ENCODE assay signal across 8 mouse cellular contexts in the genomic region with DNA sequence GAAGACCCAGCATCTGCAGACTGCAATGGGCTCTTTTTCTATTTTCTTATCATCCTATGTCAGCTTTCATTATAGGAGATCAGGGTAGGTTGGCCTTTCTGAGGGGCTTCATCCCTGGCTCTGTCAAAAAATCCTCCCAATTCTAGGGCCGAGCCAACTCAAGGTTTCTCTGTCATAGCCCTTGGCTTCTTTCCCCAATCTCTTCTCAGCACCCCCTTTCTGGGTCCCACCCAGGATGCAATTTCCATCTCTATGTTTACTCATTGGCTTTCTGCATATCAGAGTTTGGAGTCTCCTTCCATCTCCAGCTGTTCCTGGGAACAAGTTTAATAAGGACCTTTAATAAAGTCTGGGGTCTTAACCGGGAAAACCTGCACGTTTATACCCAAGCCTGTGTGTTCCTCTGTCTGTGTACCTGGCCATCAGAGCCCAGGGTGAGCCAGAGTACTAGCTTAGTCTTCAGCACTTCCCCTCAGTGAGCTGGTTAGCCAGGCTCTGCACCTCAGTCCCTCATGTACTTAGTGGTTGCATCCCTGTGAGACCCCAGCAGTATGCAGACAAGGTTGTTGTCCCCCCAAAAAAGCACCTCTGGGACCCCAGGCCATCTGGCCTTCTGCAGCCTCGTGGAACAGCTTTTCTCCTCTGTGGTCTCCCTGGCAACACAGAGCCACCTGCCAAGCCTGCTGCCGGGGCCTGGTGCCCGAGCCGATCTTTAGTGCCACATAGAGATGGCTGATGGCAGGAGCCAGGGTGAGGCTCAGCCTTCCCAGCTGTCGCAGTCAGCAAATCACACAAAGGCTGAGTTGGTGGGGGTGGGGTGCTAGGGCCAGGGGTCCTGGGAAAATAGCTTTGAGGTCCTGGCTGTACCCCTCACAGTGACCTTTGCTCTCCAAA. TPM values are rescaled to one million over a fixed set of nuclear protein-coding genes. Genes with fewer than 3 reads are reported as not detected.
DNase-seq lines count a peak whose midpoint lies in the region; ATAC-seq and TF ChIP-seq lines count a peak whose summit lies in the region.
"Had no signal": no experiment of that assay in that cellular context is flagged by ENCODE, and none has a peak within 500 bp of the region (broad histone marks: within the 10 kb centered on the region; RNA-seq: fewer than 3 reads in every experiment).

No protein-coding gene starts in this region.

- no peak overlapping the region for H3K9ac ChIP-seq in hindbrain, embryonic 12.5 days
- no peak overlapping the region for H3K9ac ChIP-seq in midbrain, embryonic 14.5 days (replicated peaks; ENCODE audit: low read length)
- H3K9ac ChIP-seq in liver, embryonic 12.5 days, result no peak overlapping the region

- peaks cover 27% of the 10 kb centered on the region for H3K4me1 ChIP-seq in hindbrain, embryonic 12.5 days
- H3K4me1 ChIP-seq in midbrain, embryonic 14.5 days (ENCODE audit: control insufficient read depth, insufficient read depth, low read length), result peaks cover 28% of the 10 kb centered on the region
- H3K4me1 ChIP-seq in thymus, adult 2 months (replicated peaks; ENCODE audit: control insufficient read depth, insufficient read depth, low read length), result no peaks in the 10 kb centered on the region
- no peaks in the 10 kb centered on the region for H3K4me1 ChIP-seq in liver, embryonic 12.5 days

- no peaks in the 10 kb centered on the region for H3K9me3 ChIP-seq in hindbrain, embryonic 12.5 days (replicated peaks)
- H3K9me3 ChIP-seq in midbrain, embryonic 14.5 days (ENCODE audit: control insufficient read depth, low read length), result no peaks in the 10 kb centered on the region
- no peaks in the 10 kb centered on the region for H3K9me3 ChIP-seq in liver, embryonic 12.5 days (replicated peaks)

- DNase-seq in cerebellum, adult 11 months, result peak; percentile 54
- peak; percentile 55 for DNase-seq in cerebellum, adult 8-10 months
- DNase-seq in midbrain, embryonic 14.5 days, result peak; percentile 78
- no peak for DNase-seq in thymus, adult 2 months
- DNase-seq in B cell, adult 2 months, result no peak

- no peak overlapping the region for H3K4me2 ChIP-seq in hindbrain, embryonic 12.5 days (replicated peaks)
- H3K4me2 ChIP-seq in midbrain, embryonic 14.5 days (ENCODE audit: low read length), result no peak overlapping the region
- H3K4me2 ChIP-seq in liver, embryonic 12.5 days, result no peak overlapping the region

- H3K27ac ChIP-seq in hindbrain, embryonic 12.5 days, result peak overlapping the region; percentile 83
- H3K27ac ChIP-seq in midbrain, embryonic 14.5 days (replicated peaks; ENCODE audit: low read depth, low read length), result peak overlapping the region; percentile 63
- H3K27ac ChIP-seq in thymus, adult 2 months (ENCODE audit: control insufficient read depth, insufficient read depth, low read length), result no peak overlapping the region
- H3K27ac ChIP-seq in liver, embryonic 12.5 days, result no peak overlapping the region
- H3K27ac ChIP-seq: left cerebral cortex, adult 2 months had no signal

- TF ChIP-seq CTCF in thymus, adult 2 months (IDR thresholded peaks at IDR 0.05; ENCODE audit: borderline replicate concordance, control insufficient read depth, extremely low read depth, insufficient read depth, low read length, poor library complexity), result no peak

- TF ChIP-seq POLR2A in thymus, adult 2 months (IDR thresholded peaks at IDR 0.05; ENCODE audit: control insufficient read depth, extremely low read depth, insufficient read depth, low read length, poor library complexity), result no peak

- WGBS in hindbrain, embryonic 12.5 days, result 35% methylated on average over 8 of the region's 8 CpGs
- WGBS in midbrain, embryonic 14.5 days, result 28% methylated on average over 8 of the region's 8 CpGs
- WGBS in thymus, adult 2 months, result 87% methylated on average over 8 of the region's 8 CpGs
- WGBS in liver, embryonic 12.5 days (ENCODE audit: insufficient replicate concordance), result 59% methylated on average over 8 of the region's 8 CpGs

- peak; percentile 79 for ATAC-seq in hindbrain, embryonic 12.5 days (ENCODE audit: low FRiP score)
- peak; percentile 82 for ATAC-seq in midbrain, embryonic 14.5 days (ENCODE audit: low FRiP score, low TSS enrichment)
- no peak for ATAC-seq in liver, embryonic 12.5 days

- no peak overlapping the region for H3K4me3 ChIP-seq in hindbrain, embryonic 12.5 days
- H3K4me3 ChIP-seq in midbrain, embryonic 14.5 days (replicated peaks; ENCODE audit: low read depth, low read length), result no peak overlapping the region
- H3K4me3 ChIP-seq in thymus, adult 2 months (ENCODE audit: control insufficient read depth, insufficient read depth, low read length), result no peak overlapping the region
- H3K4me3 ChIP-seq in liver, embryonic 12.5 days, result no peak overlapping the region
- H3K4me3 ChIP-seq: left cerebral cortex, adult 2 months had no signal

- H3K36me3 ChIP-seq in hindbrain, embryonic 12.5 days, result no peaks in the 10 kb centered on the region
- H3K36me3 ChIP-seq in midbrain, embryonic 14.5 days (ENCODE audit: control insufficient read depth, insufficient read depth, low read length), result no peaks in the 10 kb centered on the region
- H3K36me3 ChIP-seq in thymus, adult 2 months (ENCODE audit: control insufficient read depth, insufficient read depth, low read length), result no peaks in the 10 kb centered on the region
- H3K36me3 ChIP-seq in liver, embryonic 12.5 days, result no peaks in the 10 kb centered on the region

- H3K27me3 ChIP-seq in hindbrain, embryonic 12.5 days, result no peaks in the 10 kb centered on the region
- no peaks in the 10 kb centered on the region for H3K27me3 ChIP-seq in midbrain, embryonic 14.5 days (ENCODE audit: control insufficient read depth, insufficient read depth, low read length)
- no peaks in the 10 kb centered on the region for H3K27me3 ChIP-seq in thymus, adult 2 months (ENCODE audit: control insufficient read depth, insufficient read depth, low read length)
- peaks cover 4% of the 10 kb centered on the region; the same call in 1 of the 2 replicates for H3K27me3 ChIP-seq in liver, embryonic 12.5 days (replicated peaks)

RNA-seq across cellular contexts. Expression of gene Adcyap1r1, which starts 16.3 kb away (rescaled TPM):
- 36.6 and 44.5 TPM in 2 replicates for polyA plus RNA-seq in hindbrain, embryonic 12.5 days (2016; fragmentation: Nextera tagmentation; extraction: Ambion mirVana)
- polyA plus RNA-seq in midbrain, embryonic 14.5 days (2014; fragmentation: Nextera tagmentation; extraction: Ambion mirVana), result 50.2 and 52.7 TPM in 2 replicates
- polyA plus RNA-seq in thymus, adult 2 months (2012; rRNA removed), result 1.1 and 1.8 TPM in 2 replicates
- polyA plus RNA-seq in liver, embryonic 12.5 days (2016; fragmentation: Nextera tagmentation; extraction: Ambion mirVana), result 0.12 and 0.24 TPM in 2 replicates

RNA-seq across cellular contexts. Expression of gene Ghrhr, which starts 59.4 kb away (rescaled TPM):
- not detected in 2 replicates for polyA plus RNA-seq in hindbrain, embryonic 12.5 days (2016; fragmentation: Nextera tagmentation; extraction: Ambion mirVana)
- not detected in 2 replicates for polyA plus RNA-seq in midbrain, embryonic 14.5 days (2014; fragmentation: Nextera tagmentation; extraction: Ambion mirVana)
- 0.32 and 0.74 TPM in 2 replicates for polyA plus RNA-seq in thymus, adult 2 months (2012; rRNA removed)
- polyA plus RNA-seq in liver, embryonic 12.5 days (2016; fragmentation: Nextera tagmentation; extraction: Ambion mirVana), result not detected in 2 replicates

Comparison
In these comparisons a context has a peak if more than half of its experiments do, and no peak if none do; other contexts are left out.
1. DNase-seq: peak in cerebellum, adult 11 months (single experiment), cerebellum, adult 8-10 months (single experiment) and midbrain, embryonic 14.5 days (single experiment); none in thymus, adult 2 months (single experiment) and B cell, adult 2 months (0 of 2).
2. H3K27ac ChIP-seq: peak in hindbrain, embryonic 12.5 days (single experiment) and midbrain, embryonic 14.5 days (single experiment); none in thymus, adult 2 months (single experiment) and liver, embryonic 12.5 days (single experiment).
3. RNA of gene Adcyap1r1, which starts 16.3 kb away (polyA plus RNA-seq): 50.2 to 52.7 TPM in midbrain, embryonic 14.5 days and 36.6 to 44.5 TPM in hindbrain, embryonic 12.5 days; 1.1 to 1.8 TPM in thymus, adult 2 months and 0.12 to 0.24 TPM in liver, embryonic 12.5 days; every median in the first group is over 10 times any median in the second.